Mouse (Mus musculus): ENCODE results near the gene Bloc1s1.

GRCm38 (mm10) chr10:128908778-128909448 is 14.9 kb downstream of the Bloc1s1 start:
- TF ChIP-seq POLR2A (IDR thresholded peaks at IDR 0.05; ENCODE audit: insufficient read length, low read depth) (no peak), REST (IDR thresholded peaks at IDR 0.05; ENCODE audit: insufficient read depth, insufficient read length) (no peak), POLR2AphosphoS2 (IDR thresholded peaks at IDR 0.05; ENCODE audit: insufficient read length, low read depth) (no peak), TCF12 (IDR thresholded peaks at IDR 0.05; ENCODE audit: insufficient read depth, poor library complexity, severe bottlenecking) (no peak), MAX (IDR thresholded peaks at IDR 0.05; ENCODE audit: low read depth) (no peak), USF1 (IDR thresholded peaks at IDR 0.05; ENCODE audit: low read depth) (no peak), CEBPB (IDR thresholded peaks at IDR 0.05; ENCODE audit: insufficient read depth, poor library complexity, severe bottlenecking) (no peak), MYOD1 (IDR thresholded peaks at IDR 0.05; ENCODE audit: control insufficient read depth in 1 of 3, insufficient read length in 2 of 3, low read depth in 2 of 3) (no peak)
